Mouse (Mus musculus) ES-Bruce4 (cell line): ENCODE data around the gene Usp30. TPM values are rescaled to one million over a fixed set of nuclear protein-coding genes. Genes with fewer than 3 reads are reported as not detected.

Experiments
- H3K27ac ChIP-seq: 2 replicates; pipeline ENCODE4 v1.5.1; 2012; ENCODE audit warnings: low read length, inconsistent platforms; ENCODE audit not compliant: insufficient read depth
- H3K27me3 ChIP-seq: 2 replicates; pipeline ENCODE4 v1.6.1; 2012; ENCODE audit warnings: mild to moderate bottlenecking, low read length, inconsistent platforms; ENCODE audit not compliant: control insufficient read depth, poor library complexity, insufficient read depth, severe bottlenecking
- H3K36me3 ChIP-seq: 2 replicates; pipeline ENCODE4 v1.6.1; 2012; ENCODE audit warnings: inconsistent platforms, mild to moderate bottlenecking, low read length, moderate library complexity; ENCODE audit not compliant: control insufficient read depth, poor library complexity, insufficient read depth, severe bottlenecking
- H3K4me1 ChIP-seq: one replicate; pipeline ENCODE4 v1.8.1; 2011; ENCODE audit warnings: low read length; ENCODE audit not compliant: control insufficient read depth, insufficient read depth
- H3K4me3 ChIP-seq: 2 replicates; pipeline ENCODE4 v1.5.1; 2011; ENCODE audit warnings: low read depth, mild to moderate bottlenecking, low read length
- H3K9ac ChIP-seq: 2 replicates; pipeline ENCODE4 v1.6.1; 2012; ENCODE audit warnings: low read depth, mild to moderate bottlenecking, inconsistent platforms; ENCODE audit not compliant: poor library complexity, severe bottlenecking
- H3K9me3 ChIP-seq: replicated peaks from 2 replicates; pipeline ENCODE4 v1.6.1; 2012; ENCODE audit warnings: mild to moderate bottlenecking, low read length, inconsistent platforms; ENCODE audit not compliant: control insufficient read depth, poor library complexity, insufficient read depth, severe bottlenecking
- CTCF ChIP-seq: IDR thresholded peaks from one replicate; pipeline ENCODE4 v1.8.1; 2011; ENCODE audit warnings: low read depth, low read length
- EP300 ChIP-seq: IDR thresholded peaks from 2 replicates; pipeline ENCODE4 v1.6.1; 2011; ENCODE audit warnings: low read depth, low read length; ENCODE audit not compliant: insufficient read depth
- POLR2A ChIP-seq: IDR thresholded peaks from one replicate; pipeline ENCODE4 v1.8.1; 2011; ENCODE audit warnings: low read length; ENCODE audit not compliant: insufficient read depth
- polyA plus RNA-seq: library from polyadenylated mRNA; stranded (reverse); fragments of >200 nt; gene quantifications from 2 replicates; pipeline ENCODE4 v1.2.4, GENCODE M21; 2011; ENCODE audit warnings: low read depth; ENCODE audit not compliant: missing spikeins, insufficient read depth, insufficient read length

Gene Usp30
- polyA plus RNA-seq, 1 experiment: 13.9 TPM

DNA sequence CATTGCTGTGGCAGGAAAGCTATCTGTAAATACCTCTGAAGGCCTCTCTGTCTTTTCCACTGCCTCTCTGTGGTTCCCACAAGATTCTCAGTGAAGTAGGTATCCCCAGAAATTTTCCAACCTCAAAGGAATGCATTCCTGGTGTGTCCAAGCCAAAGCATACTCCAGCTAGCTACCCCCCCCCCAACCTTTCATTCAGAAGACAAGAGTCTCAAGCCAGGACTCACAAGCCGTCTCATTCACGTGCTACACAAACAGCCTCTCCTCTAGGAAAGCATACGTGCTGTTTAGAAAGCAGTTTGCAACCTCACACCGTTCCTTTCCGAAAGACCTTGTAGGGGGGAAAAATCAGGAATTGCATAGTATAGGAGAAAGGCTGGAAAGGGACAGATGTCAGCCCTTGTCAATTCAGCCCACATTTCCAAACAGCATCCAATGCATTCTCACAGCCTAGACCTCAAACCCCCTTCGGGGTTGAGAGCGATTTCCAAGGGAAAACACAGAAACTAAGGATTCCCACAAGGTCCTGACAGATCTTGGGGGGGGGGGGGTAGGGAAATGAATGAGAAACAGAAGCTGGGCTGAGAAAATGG is 25.3 kb downstream of the Usp30 start:
- TF ChIP-seq POLR2A (no peak), EP300 (no peak), CTCF (no peak)
- no peaks in the 10 kb centered on the region for H3K36me3 ChIP-seq
- H3K9me3 ChIP-seq: no peaks in the 10 kb centered on the region; the same call in 1 of the 2 replicates
- H3K4me3 ChIP-seq: peak overlapping the region; percentile 80
- H3K4me1 ChIP-seq: no peaks in the 10 kb centered on the region
- peak overlapping the region; percentile 68 for H3K27ac ChIP-seq
- peak overlapping the region; percentile 80 for H3K9ac ChIP-seq
- no peaks in the 10 kb centered on the region for H3K27me3 ChIP-seq

DNA sequence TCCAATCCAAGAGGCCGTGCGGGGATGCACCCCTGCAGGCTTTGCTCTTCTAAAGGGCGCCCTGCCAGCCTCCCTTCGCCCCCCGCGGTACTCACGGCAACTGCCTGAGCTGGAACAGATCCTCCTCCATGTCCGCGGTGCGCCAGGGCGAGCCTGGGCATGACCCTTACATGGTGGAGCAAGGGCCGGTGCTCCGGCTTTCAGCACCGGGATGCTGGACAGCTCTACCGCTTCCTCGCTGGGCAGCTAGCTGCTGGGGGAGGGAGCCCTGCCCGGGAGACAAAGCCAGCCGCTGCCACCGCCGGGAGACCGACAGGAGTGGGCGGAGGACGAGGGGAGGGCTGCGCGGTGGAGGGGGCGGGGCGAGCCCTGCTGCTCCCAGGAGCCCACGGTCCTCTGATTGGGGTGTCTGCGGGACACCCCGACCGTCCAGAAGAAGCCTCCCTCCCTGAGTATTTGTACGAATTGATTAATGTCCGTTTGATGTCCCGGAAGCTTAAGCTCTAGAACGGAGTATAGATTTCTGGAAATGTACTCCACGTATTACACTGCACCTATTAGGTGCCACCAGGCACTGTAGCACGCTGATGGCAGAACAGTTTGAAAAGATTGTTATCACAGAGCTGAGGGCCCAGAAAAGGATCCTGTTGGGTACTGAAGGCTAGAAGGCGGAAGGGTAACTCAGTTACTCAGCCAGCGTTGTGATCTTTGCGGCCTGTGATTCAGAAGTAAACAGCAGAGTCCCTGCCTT is 26.0 kb downstream of the Usp30 start, which contains the start of gene Svop:
TSS of gene Svop (minus strand) at position 514 of the 751 bp plus-strand sequence.
- TF ChIP-seq POLR2A: no peak
- peak; percentile 77; the same call in 1 of the 2 replicates for TF ChIP-seq EP300
- Histone ChIP-seq H3K9ac (peak within 1 kb of the TSS; percentile 80), H3K27ac (peak within 1 kb of the TSS; percentile 68)

DNA sequence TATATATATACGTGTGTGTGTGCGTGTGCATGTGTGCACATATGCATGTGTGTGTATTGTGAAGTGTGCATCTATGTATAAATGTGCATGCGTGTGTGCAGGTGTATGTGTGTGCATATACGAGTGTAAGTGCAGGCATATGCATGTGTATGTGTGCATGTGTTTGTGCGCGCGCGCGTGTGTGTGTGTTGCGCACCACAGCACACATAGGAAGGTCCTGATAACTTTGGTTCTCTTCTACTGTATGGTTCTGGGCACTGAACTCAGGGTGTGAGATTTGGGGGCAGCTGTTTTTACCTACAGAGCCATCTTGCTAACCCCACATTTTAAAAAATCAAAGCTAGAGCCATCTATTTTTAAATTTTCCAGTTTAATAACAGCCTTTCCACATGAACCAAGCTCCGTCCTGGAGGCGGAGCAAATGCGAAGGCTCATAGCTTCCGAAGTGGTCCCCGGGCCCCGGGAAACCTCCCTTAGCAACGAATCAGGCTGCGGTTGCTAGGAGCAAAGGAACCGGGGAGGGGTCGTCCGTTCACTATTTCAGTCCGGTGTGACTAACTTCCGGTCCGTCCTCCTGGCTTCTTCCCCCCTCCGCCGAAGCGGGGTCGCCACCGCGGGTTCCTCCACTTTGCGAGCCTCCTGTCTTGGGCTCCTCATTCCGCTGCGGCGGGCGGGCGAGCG is 34.6 kb downstream of the Usp30 start:
- no peak overlapping the region for H3K27ac ChIP-seq
- TF ChIP-seq CTCF (no peak), POLR2A (no peak), EP300 (0 out of 2 replicates have a peak, but pooled peaks have one; percentile 39)
- no peaks in the 10 kb centered on the region for H3K9me3 ChIP-seq
- peak overlapping the region; percentile 82 for H3K4me3 ChIP-seq
- H3K9ac ChIP-seq: peak overlapping the region; percentile 86
- H3K4me1 ChIP-seq: peaks cover 2% of the 10 kb centered on the region
- no peaks in the 10 kb centered on the region for H3K27me3 ChIP-seq
- no peaks in the 10 kb centered on the region for H3K36me3 ChIP-seq

More for the DNA sequence above, 26.0 kb downstream of the Usp30 start, which contains the start of gene Svop:
- Histone ChIP-seq H3K27me3 (no peaks in the 10 kb centered on the region), H3K9me3 (no peaks in the 10 kb centered on the region; the same call in 1 of the 2 replicates), H3K4me3 (peak within 1 kb of the TSS; percentile 80), H3K36me3 (no peaks in the 10 kb centered on the region), H3K4me1 (no peaks in the 10 kb centered on the region)

DNA sequence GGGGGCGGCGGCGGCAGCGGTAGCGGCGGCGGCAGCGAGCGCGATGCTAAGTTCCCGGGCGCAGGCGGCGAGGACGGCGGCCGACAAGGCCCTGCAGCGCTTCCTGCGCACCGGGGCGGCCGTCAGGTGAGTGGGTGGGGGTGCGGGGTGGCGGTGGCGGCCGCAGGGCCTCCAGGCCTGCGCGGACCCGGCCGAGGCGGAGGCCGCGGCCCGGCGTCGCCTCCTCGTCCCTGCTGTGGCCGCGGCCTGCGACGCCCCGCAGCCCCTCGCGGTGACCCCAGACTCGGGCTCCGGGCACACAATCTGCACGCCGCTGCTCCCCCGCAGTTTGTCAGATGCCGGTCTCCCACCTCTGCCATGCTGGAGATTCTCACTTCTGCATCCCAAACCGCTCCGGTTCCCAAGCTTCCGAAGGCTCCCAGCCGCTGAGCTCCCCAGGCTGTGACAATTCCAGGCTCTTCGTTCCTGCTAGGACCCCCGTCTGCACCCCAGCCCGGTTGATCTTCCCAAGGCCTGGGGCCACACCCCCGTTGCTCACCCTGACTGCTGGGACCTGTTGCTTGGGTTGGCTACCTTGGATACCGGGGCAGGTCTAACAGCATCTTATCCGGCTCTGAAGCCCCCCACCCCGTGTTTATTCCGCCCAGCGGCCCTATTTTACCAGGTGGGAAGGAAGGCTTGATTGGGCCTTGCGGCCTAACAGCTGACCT is 35.3 kb downstream of the Usp30 start:
- H3K36me3 ChIP-seq: no peaks in the 10 kb centered on the region
- no peak overlapping the region for H3K27ac ChIP-seq
- no peaks in the 10 kb centered on the region for H3K9me3 ChIP-seq
- TF ChIP-seq EP300 (no peak), CTCF (no peak)
- peaks cover 2% of the 10 kb centered on the region for H3K4me1 ChIP-seq
- peak overlapping the region; percentile 82 for H3K4me3 ChIP-seq
- no peaks in the 10 kb centered on the region for H3K27me3 ChIP-seq
- peak overlapping the region; percentile 86 for H3K9ac ChIP-seq

DNA sequence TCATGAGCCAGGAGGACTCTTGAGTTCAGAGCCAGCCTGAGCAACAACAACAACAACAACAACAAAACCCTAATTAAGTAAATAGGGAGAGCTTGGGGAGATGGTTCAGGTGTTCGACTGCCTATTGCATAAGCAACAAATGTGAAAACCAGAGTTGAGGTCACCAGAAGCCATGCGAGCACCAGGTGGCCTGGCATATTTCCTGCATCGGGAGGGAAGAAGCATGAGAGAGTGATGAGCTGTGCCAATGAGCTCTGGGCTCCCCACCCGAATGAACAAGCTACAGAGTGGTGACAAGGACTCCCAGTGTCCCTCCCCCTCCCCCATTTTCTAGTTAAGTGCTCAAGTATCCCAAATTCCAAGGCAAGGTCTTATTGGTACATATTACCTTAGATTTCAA is 36.6 kb downstream of the Usp30 start:
- Histone ChIP-seq H3K9me3 (no peaks in the 10 kb centered on the region), H3K4me1 (peaks cover 2% of the 10 kb centered on the region), H3K4me3 (no peak overlapping the region), H3K27me3 (no peaks in the 10 kb centered on the region), H3K36me3 (no peaks in the 10 kb centered on the region), H3K9ac (no peak overlapping the region), H3K27ac (no peak overlapping the region)
- TF ChIP-seq POLR2A (no peak), EP300 (no peak), CTCF (no peak)
